Mouse (Mus musculus) liver, embryonic 11.5 days (tissue): ENCODE data around the gene Pik3c2b. TPM values are rescaled to one million over a fixed set of nuclear protein-coding genes. Genes with fewer than 3 reads are reported as not detected.
A peak's percentile ranks its signal among the peaks of the same experiment; 100 is the strongest.
"Not testable (repeated sequence)": the region's sequence is repeated elsewhere in the genome, so short reads cannot be mapped to it uniquely, and the experiment has no call there.

Source experiments
- ATAC-seq: fragments of 200-750 bp; cut with Nextera tagmentation; replicated peaks from 2 replicates; pipeline ENCODE4 v1.8.0; 2017; ENCODE audit warnings: moderate number of reproducible peaks, mild to moderate bottlenecking, moderate TSS enrichment, moderate library complexity; ENCODE audit not compliant: low FRiP score
- DNase-seq: peaks from one replicate; pipeline ENCODE4 v3.0.0-alpha.2; 2017; ENCODE audit warnings: low spot score
- H3K27ac ChIP-seq: fragments of 300-500 bp; sonication (generic); 2 replicates; pipeline ENCODE4 v1.5.1; 2014; ENCODE audit warnings: mild to moderate bottlenecking, low read depth, low read length, control low read depth
- H3K27me3 ChIP-seq: fragments of 300-500 bp; sonication (generic); replicated peaks from 2 replicates; pipeline ENCODE4 v1.6.1; 2014; ENCODE audit warnings: low read length, mixed read lengths; ENCODE audit not compliant: control insufficient read depth, insufficient read depth
- H3K36me3 ChIP-seq: fragments of 300-500 bp; sonication (generic); 2 replicates; pipeline ENCODE4 v1.6.1; 2014; ENCODE audit warnings: mild to moderate bottlenecking, low read length, moderate library complexity, mixed read lengths; ENCODE audit not compliant: control insufficient read depth, insufficient read depth
- H3K4me1 ChIP-seq: fragments of 300-500 bp; sonication (generic); replicated peaks from 2 replicates; pipeline ENCODE4 v1.6.1; 2014; ENCODE audit warnings: low read length, mixed read lengths; ENCODE audit not compliant: control insufficient read depth, insufficient read depth
- H3K4me2 ChIP-seq: fragments of 300-500 bp; sonication (generic); 2 replicates; pipeline ENCODE4 v1.6.1; 2014; ENCODE audit warnings: mild to moderate bottlenecking, control low read depth, moderate library complexity
- H3K4me3 ChIP-seq: fragments of 300-500 bp; sonication (generic); 2 replicates; pipeline ENCODE4 v1.5.1; 2014; ENCODE audit warnings: low read depth, low read length, control low read depth
- H3K9ac ChIP-seq: fragments of 300-500 bp; sonication (generic); 2 replicates; pipeline ENCODE4 v1.6.1; 2014; ENCODE audit warnings: low read depth, low read length, control low read depth
- H3K9me3 ChIP-seq: fragments of 300-500 bp; sonication (generic); 2 replicates; pipeline ENCODE4 v1.6.1; 2016; ENCODE audit warnings: low read length, inconsistent platforms, mixed read lengths; ENCODE audit not compliant: control insufficient read depth
- WGBS: fragments of 180-500 bp; shearing (Covaris S2); extraction: QIAGEN DNeasy Blood & Tissue Kit; methylation state at CpG from one replicate; pipeline ENCODE4 v1.1.7; 2014; 5-methylcytosine and 5-hydroxymethylcytosine counted together
- polyA plus RNA-seq: library from polyadenylated mRNA; unstranded; fragments of >200 nt; fragmentation: Nextera tagmentation; extraction: Ambion mirVana; gene quantifications from 2 replicates; pipeline ENCODE4 v1.2.1, GENCODE M21; 2014

The Pik3c2b gene
- polyA plus RNA-seq, 1 experiment from 2014 or later: 3.5 TPM

DNA sequence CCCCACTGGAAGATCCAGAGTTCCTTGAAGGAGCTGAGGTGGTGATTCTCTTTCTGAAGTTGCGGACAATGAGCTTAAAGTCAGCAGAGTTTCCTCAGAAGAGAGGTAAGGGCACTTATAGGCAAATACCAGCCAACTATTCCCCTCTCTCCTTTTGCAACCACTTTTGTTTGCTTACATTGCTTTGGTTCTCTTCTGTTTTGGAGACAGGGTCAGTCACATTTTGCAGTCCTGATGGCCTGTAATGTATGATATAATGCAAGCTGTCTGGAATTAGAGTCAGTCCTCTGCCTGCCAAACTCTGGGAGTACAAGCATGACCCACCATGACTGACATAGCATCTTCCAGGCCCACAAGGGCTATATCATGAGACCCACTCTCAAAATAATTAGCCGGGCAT is 18.3 kb upstream of the Pik3c2b start:
- ATAC-seq: no peak

DNA sequence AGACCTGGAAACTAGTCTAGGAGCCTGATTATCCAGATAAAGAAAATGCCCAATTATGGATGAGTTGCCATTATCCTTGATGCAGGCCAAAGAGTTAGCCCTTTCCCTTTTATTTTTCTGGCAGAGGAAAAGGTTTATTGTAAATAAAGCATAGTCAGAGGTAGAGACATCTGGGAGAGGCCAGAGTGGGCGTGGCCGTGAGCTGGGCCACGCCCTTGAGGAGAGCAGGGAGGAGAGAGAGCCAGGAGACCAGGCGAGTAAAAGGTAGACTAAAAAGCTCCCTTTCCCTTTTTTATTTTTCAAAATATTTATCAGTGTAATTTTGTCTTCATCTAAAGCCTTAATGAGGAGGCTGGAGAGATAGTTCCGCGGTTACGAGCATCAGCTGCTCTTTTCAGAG is 17.5 kb upstream of the Pik3c2b start:
- peaks cover 10% of the 10 kb centered on the region for H3K4me1 ChIP-seq
- no peak for DNase-seq
- H3K36me3 ChIP-seq: no peaks in the 10 kb centered on the region
- H3K27ac ChIP-seq: no peak overlapping the region
- 32% methylated on average over 7 of the region's 7 CpGs for WGBS
- peak; percentile 65; the same call in 1 of the 2 replicates for ATAC-seq
- no peaks in the 10 kb centered on the region for H3K27me3 ChIP-seq
- H3K4me3 ChIP-seq: no peak overlapping the region
- H3K9me3 ChIP-seq: no peaks in the 10 kb centered on the region
- H3K4me2 ChIP-seq: peak overlapping the region; percentile 3; the same call in 1 of the 2 replicates
- H3K9ac ChIP-seq: no peak overlapping the region

More for the DNA sequence above, 18.3 kb upstream of the Pik3c2b start:
- peaks cover 8% of the 10 kb centered on the region for H3K4me1 ChIP-seq
- H3K36me3 ChIP-seq: no peaks in the 10 kb centered on the region; the same call in 1 of the 2 replicates
- no peak overlapping the region for H3K4me3 ChIP-seq
- WGBS: 91% methylated on average over 2 of the region's 2 CpGs
- H3K27ac ChIP-seq: no peak overlapping the region
- H3K9ac ChIP-seq: no peak overlapping the region
- no peak overlapping the region for H3K4me2 ChIP-seq
- DNase-seq: peak; percentile 25
- H3K27me3 ChIP-seq: no peaks in the 10 kb centered on the region
- H3K9me3 ChIP-seq: no peaks in the 10 kb centered on the region

DNA sequence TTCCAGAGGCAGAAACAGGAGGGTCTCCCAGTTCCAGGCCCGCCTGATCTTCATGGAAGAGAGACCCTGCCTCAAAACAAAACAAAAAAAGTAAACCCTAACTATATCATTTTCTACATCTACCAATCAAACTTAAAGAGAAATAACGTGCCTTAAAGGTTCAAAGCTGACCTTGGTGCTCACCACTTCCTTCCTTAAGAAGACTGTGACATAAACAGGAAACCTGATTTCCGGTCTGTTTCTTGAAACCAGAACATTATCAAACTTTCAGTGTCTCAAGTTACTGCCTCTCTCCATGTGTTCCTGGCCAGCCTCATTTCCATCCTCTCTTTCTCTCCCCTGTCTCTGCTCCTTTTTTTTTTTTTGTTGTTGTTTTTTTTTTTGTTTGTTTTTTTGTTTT is 15.7 kb upstream of the Pik3c2b start:
- DNase-seq (no peak), ATAC-seq (no peak)
- no peaks in the 10 kb centered on the region for H3K27me3 ChIP-seq
- peaks cover 6% of the 10 kb centered on the region for H3K4me1 ChIP-seq
- H3K27ac ChIP-seq: no peak overlapping the region
- WGBS: 57% methylated on average over 3 of the region's 3 CpGs
- no peaks in the 10 kb centered on the region for H3K36me3 ChIP-seq
- H3K4me2 ChIP-seq: no peak overlapping the region
- H3K9ac ChIP-seq: no peak overlapping the region
- H3K4me3 ChIP-seq: no peak overlapping the region
- no peaks in the 10 kb centered on the region for H3K9me3 ChIP-seq

DNA sequence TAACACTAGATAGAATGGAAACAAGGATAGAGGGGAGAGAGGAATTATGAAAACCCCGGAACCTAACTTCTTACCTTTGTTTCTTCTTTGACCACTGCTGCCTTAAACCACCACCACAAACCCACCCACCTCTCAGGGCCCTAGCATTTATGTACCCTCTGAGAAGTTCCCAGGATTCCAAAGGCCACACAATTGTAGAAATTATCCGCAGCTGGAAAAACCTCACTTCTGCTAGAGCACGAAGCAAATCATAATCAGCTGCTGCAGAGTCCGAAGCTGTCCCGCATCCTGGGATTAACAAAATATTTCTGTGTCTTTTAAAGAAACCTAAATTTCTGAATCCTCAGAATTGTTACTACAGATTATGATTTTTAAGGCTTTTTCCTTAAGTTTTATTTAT is 15.0 kb upstream of the Pik3c2b start, which contains the start of gene Mdm4:
Gene Mdm4 (minus strand): TSS at position 101 of the 400 bp plus-strand sequence.
- Histone ChIP-seq H3K4me1 (peaks cover 6% of the 10 kb centered on the region), H3K4me3 (no peak within 1 kb of the TSS), H3K27ac (no peak within 1 kb of the TSS), H3K9ac (no peak within 1 kb of the TSS), H3K27me3 (no peaks in the 10 kb centered on the region), H3K4me2 (no peak within 1 kb of the TSS), H3K9me3 (no peaks in the 10 kb centered on the region), H3K36me3 (no peaks in the 10 kb centered on the region)
- 95% methylated on average over 5 of the region's 5 CpGs for WGBS
- ATAC-seq (no peak), DNase-seq (no peak)

DNA sequence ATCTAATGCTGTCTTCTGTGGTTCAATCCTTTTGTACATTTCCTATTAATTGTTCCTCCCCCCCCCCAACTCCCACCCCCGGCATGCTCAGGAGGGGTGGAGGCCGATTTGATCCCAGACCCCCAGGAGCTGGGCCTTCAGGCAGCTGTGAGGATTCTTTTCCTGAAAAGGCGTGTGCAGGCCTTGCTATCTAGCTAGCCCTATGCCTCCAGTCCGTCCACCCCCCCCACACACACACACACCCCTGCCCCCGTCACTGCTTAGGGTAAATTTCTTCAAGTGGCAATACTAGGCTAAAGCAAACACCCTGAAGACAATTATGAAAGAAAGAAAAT is 12.5 kb upstream of the Pik3c2b start:
- H3K9me3 ChIP-seq: no peaks in the 10 kb centered on the region

DNA sequence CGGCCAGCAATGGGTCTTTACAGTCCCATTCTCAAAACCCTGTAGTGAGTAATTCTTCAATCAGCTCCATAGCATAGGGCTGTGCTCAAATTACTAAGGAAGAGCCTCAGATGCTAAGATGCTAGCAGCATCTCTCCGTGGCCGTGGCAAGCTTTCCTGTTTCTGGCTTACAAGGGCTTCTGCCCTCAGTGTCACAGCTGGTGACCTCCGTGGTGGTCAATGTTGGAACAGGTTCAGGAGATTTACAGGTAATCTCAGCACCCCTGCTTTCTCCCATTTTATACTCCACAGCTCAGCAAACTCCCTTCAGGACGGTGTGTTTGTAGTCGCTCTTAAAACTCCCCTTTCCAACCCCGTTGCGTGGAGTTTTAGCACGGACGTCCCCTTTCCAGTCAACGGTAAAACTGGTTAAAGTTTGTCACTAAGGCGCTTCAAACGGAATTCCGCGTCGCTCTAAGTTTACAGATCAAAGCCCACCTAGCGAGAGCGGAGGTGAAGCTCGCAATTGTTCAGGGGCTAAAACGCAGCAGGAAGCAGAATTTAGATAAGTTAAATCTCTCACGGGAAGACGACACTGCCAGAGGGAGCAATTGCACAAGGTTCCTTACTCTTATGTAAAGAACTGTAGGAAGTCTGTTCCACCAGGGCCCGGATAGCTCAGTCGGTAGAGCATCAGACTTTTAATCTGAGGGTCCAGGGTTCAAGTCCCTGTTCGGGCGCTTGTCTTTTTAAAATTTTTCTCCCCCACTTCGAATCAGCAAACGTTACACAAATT is 12.0 kb upstream of the Pik3c2b start:
- under 1% methylated on average over 28 of the region's 28 CpGs for WGBS
- DNase-seq (peak; percentile 87), ATAC-seq (peak; percentile 84)
- Histone ChIP-seq H3K36me3 (no peaks in the 10 kb centered on the region), H3K9me3 (no peaks in the 10 kb centered on the region), H3K4me3 (peak overlapping the region; percentile 65), H3K9ac (peak overlapping the region; percentile 66), H3K27me3 (no peaks in the 10 kb centered on the region), H3K27ac (peak overlapping the region; percentile 72), H3K4me1 (0 out of 2 replicates have a peak, but pooled peaks cover 2% of the 10 kb centered on the region), H3K4me2 (peak overlapping the region; percentile 70)

More for the DNA sequence above, 12.5 kb upstream of the Pik3c2b start:
- peaks cover 6% of the 10 kb centered on the region for H3K4me1 ChIP-seq
- WGBS: 23% methylated on average over 5 of the region's 5 CpGs
- 0 out of 2 replicates have a peak overlapping the region, but pooled peaks have one; percentile 72 for H3K27ac ChIP-seq
- H3K9ac ChIP-seq: peak overlapping the region; percentile 66
- no peaks in the 10 kb centered on the region for H3K36me3 ChIP-seq
- H3K4me2 ChIP-seq: peak overlapping the region; percentile 70
- peak overlapping the region; percentile 65 for H3K4me3 ChIP-seq
- H3K27me3 ChIP-seq: no peaks in the 10 kb centered on the region
- ATAC-seq (0 out of 2 replicates have a peak, but pooled peaks have one; percentile 22), DNase-seq (no peak)

DNA sequence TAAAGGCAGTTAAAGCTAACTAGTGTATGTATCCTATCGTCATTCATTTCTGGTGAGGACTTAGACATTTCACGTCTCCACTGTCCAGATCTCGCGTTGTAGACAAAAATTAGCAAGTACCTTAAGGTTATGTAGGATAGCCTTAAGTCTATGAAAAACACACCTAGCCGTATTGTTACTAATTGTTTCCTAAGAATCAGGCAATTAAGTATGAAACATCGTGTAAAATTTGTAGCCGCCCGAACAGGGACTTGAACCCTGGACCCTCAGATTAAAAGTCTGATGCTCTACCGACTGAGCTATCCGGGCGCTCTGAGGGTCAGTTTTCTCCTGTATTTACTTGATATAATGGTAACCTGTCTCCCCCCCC is 11.4 kb upstream of the Pik3c2b start:
- Histone ChIP-seq H3K9me3 (no peaks in the 10 kb centered on the region), H3K4me2 (peak overlapping the region; percentile 70), H3K36me3 (no peaks in the 10 kb centered on the region), H3K4me1 (0 out of 2 replicates have a peak, but pooled peaks cover 2% of the 10 kb centered on the region), H3K27ac (no peak overlapping the region), H3K9ac (peak overlapping the region; percentile 26; the same call in 1 of the 2 replicates), H3K4me3 (peak overlapping the region; percentile 65), H3K27me3 (no peaks in the 10 kb centered on the region)
- WGBS: 3% methylated on average over 11 of the region's 11 CpGs
- ATAC-seq (peak; percentile 84), DNase-seq (peak; percentile 70)

DNA sequence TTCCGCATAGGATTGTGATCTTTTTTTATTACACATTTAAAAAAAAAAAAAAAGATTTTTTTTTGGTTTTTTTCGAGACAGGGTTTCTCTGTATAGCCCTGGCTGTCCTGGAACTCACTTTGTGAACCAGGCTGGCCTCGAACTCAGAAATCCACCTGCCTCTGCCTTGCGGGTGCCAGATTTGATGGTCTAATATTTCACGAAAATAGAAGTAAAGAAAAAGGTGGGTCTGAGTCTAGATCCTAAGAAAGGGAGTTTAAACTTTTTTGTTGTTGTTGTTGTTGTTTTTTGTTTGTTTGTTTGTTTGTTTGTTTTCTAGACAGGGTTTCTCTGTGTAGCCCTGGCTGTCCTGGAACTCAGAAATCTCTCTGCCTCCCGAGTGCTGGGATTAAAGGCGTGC is 10.8 kb upstream of the Pik3c2b start:
- not testable (repeated sequence) for H3K4me3 ChIP-seq, H3K4me1 ChIP-seq, H3K9ac ChIP-seq, H3K9me3 ChIP-seq, ATAC-seq, H3K27ac ChIP-seq, H3K4me2 ChIP-seq, DNase-seq, H3K27me3 ChIP-seq, H3K36me3 ChIP-seq
- 69% methylated on average over 7 of the region's 7 CpGs for WGBS

DNA sequence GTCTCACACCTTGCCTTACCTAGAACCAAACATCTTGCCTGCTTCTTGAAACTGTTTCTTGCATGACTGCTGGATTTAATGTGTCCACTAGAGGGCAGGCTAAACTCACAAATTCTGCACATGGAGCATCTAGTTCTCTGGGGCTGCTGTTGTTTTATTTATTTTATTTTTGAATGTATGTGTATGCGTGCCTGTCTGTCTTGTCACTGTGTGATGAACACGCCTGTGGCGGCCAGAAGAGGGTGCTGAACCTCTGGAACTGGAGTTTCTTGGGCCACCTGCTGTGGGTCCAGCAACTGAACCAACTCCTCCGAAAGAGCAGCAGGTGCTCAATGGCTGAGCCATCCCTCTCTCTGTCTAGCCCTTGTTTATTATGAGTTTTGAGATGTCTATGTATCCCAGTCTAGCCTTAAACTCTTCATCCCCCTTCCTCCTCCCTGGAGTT is 5.9 kb upstream of the Pik3c2b start:
- DNase-seq (peak; percentile 66), ATAC-seq (peak; percentile 55; the same call in 1 of the 2 replicates)
- Histone ChIP-seq H3K4me3 (no peak overlapping the region), H3K4me2 (no peak overlapping the region), H3K36me3 (no peaks in the 10 kb centered on the region), H3K27me3 (no peaks in the 10 kb centered on the region), H3K4me1 (no peaks in the 10 kb centered on the region), H3K9me3 (no peaks in the 10 kb centered on the region), H3K27ac (no peak overlapping the region), H3K9ac (no peak overlapping the region)
- 20% methylated on average over 4 of the region's 4 CpGs for WGBS
